Mouse (Mus musculus) liver, adult 2 months (tissue): ENCODE results near the gene Epc2.

Experiments used
- CTCF ChIP-seq: fragments of 200-500 bp; IDR thresholded peaks from 2 replicates; pipeline ENCODE4 v1.5.1; 2011; ENCODE audit warnings: low read depth, low read length, control low read depth
- POLR2A ChIP-seq: fragments of 200-500 bp; IDR thresholded peaks from 2 replicates; pipeline ENCODE4 v1.6.1; 2011; ENCODE audit warnings: low read length, control low read depth; ENCODE audit not compliant: insufficient read depth; ENCODE audit errors: extremely low read depth

DNA sequence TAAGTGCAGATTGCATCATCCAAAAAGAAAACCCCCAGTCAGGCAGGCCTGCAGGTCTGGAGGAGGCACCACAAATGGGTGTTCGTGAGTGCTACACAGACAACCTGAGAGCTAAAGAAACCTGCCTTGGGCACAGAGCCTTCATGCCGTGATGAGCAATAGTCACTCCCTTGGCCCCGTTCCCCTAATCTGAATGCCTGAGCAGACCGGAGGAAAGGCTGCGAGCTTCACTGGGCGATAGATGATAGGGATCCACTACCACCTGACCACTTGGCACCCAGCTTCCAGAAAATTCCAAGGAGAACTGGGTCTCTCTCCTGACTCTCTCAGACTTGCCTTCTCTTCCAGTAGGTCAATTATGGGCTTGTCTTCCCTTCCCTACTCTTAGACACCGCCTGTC lies 143.6 kb downstream of the Epc2 start:
- TF ChIP-seq CTCF (no peak), POLR2A (no peak)
